Mouse (Mus musculus) cerebellum, adult 11 months (tissue): ENCODE measurements around the gene Urah.

Experiments
- DNase-seq: peaks from one replicate; pipeline ENCODE4 v3.0.0; 2022

Urah gene

DNA sequence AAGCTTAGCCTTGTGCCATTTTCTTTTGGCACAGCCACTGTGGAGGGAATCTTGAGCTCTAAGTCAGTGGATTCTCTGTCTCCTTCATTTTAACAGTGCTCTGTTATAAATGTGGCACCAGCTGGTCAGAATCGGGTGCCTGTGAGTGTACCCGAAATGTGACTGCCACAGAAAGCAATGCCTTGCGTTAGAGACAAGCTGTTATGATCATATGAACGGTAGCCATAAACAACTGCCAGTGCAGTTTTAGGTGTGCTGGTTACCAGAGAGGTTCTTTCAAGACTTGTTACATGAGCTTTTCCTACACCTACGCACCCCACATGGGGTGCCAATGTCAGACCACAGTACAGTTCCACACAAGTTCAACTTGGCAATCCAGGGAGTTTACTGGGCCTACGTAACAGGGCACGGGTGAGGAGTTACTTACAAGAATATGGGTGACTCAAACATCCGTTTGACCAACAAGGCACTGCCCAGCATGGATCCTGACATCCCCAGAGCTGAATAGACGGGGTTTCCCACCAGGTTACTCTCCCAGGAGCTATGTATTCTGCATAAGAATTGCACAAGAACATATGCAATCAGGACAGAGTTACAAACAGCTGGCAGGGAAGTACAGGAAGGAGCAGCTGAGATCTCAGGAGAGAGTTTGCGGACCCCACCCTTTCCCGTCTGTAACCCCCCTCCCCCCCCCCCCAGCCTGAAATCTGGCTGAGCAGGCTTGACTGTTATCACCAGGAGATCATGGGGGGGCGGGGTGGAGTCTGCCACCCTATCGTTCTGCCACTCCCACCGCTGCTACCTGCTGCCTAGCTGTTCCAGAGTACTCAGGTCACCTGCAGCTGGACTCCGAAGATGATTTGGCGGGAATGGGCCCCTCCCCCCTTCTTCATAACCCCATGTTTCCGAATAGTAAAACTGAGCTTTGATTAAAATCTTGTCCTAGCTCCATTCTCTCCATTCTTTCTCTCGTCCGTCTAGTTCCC lies 6.2 kb downstream of the Urah start:
- no peak for DNase-seq

DNA sequence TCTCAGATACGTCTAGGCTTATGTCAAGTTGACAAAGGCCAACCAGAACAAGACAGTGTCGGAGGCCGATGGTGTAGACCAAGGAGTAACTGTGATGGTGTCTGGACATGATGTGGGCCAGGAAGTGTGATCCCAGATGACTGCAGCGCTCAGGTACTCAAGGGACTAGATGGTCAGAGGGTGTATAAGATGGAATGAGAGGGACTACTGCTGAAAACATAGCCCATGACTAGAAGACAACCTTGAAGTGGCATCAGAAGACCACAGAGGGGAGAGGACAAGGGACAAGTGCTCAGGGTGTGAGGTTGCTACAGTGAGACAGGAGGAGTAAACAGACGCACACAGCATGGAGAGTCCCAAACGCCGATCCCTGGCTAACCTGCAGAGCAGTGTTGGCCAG lies 9.0 kb downstream of the Urah start:
- DNase-seq: no peak

DNA sequence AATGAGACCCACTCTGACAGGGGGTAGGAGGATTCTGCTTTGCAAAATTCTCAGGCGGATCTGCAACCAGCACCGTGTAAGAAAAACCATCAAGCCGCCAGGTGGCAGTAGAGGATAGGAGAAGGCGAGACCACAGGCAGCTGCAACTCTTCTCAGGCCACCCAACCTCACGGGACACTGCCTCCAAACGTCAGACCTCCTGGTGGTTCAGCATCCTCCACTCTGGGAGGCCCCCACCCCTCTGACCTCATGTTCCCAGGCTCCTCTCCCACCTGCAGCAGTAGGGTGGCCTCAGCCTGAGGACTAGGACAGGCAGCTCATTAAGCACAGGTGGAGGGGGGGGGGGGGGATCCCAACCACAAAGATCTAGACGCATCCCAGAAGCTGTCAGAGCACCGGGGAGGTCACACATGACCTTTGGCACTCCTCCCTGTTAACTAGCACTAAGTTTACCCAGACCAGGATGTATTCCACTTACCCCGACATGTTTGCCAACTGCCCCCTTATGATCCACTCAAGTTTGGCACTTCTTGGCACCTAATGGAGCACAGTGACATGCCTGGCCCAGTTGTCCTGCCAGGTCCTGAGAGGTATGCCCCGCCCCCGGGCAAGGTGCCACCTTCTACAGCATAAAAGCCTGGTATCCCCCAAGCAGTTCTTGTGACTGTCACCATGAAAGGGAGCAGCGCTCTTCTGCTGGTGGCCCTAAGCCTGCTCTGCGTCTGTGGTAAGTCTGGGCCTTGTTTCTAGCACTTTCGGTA lies 10.3 kb downstream of the Urah start, which contains the start of gene Scgb1c1:
TSS of gene Scgb1c1 (plus strand) at position 643 of the 761 bp plus-strand sequence.
- peak; percentile 83 for DNase-seq

DNA sequence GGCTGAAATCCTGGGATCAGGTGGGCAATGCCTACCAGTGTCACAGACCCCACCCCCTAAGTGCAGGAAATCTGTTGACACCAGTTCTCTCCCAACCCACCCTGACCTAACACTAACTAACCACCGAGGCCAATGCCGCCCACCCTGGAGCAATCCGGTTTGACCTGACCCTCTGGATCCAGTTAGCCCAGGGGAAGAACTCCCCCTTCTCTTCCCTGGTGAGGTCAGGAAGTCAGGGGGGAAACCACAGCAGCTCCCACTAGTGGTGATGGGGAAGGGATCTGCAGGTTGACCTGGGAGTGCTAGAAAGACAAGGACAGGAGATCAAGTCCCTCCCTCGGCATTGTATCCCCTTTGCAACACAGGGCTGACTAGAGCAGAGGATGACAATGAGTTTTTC lies 10.9 kb downstream of the Urah start:
- no peak for DNase-seq

DNA sequence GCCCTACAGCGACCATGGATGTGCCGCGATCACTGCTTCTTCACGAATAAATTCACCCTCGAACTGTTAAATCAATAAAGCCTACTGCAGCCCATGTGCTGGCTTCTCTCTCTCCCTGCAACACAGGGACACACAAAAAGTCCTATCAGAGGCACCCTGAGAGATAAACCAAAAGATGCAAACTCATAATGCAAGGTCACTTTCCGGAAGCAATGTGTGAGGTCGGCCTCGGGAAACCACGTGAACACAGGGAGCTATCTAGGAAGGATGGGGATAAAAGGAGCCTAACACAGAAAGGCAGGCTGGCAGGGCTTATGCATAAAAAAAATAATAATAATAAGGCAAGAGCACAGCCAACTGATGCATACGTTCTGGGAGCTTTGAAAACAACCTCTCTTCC lies 11.9 kb downstream of the Urah start:
- DNase-seq: no peak

DNA sequence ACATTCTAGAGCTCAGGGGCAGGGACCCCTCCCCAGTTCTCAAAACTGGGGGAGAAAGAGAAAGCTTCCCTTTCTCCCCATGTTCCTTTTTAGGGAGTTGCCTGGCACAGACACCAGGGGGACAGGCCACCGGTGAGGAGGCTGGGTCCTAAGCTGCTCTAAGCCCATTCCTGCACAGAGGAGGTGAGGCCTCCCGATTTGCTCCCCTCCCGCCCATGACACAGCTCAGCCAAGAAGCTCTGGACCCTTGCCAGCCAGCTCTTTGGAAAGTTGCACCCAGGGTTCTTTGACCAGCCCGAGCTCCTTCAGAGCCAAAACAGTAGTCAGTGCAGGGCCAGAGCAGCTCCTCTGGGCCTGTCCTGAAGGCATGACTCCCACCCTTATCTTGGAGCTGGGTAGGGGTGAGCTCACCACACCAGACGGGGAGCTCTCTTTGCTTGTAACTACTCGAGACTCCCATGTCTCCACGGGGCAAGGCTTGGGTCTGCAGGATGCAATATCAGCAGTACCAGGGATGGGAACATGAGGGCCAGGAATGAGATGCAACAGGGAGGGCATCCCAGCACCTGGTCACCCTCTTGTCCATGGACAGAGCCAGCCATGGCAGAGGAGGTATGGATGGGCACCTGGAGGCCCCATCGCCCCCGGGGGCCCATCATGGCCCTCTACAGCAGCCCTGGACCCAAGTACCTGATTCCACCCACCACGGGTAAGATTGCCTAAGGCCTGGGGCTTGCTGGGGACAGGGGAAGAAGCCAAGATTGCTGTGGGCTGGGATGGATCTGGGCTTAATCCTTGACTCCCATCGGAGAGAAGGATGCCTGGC lies 13.2 kb downstream of the Urah start, which contains the start of gene Odf3:
TSS of gene Odf3 (plus strand) at position 51 of the 826 bp plus-strand sequence.
- no peak for DNase-seq

DNA sequence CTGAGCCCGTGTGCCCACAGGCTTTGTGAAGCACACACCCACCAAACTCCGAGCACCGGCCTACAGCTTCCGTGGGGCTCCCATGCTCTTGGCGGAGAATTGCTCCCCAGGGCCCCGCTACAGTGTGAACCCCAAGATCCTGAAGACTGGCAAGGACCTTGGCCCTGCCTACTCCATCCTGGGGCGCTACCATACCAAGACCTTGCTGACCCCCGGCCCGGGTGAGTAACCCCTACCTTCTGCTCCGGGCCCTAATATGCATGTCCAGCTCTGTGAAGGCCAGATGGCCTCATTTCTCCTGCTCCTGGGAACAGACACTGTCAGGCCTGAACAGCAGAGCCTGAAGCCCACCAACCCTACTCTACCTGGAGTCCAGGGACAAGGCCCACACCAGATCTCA lies 13.8 kb downstream of the Urah start:
- DNase-seq: no peak

DNA sequence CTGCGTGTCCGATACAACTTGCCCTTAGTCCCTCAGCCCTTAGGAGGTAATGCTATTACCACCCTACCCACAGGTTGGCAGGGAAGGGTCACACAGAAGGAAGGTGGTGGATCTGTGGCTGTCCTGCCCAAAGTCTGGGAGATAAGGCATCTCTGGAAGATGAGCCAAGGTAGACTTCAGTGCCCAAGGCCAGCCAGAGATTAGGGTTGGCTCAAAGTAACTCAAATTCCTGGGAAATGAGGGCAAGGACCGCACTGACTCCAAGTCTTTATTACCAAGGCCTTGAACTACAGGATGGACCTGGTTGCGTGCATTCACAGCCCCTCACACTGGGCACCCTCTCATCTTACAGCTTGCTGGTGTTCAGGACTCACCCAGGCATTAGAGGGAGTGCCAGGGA lies 17.1 kb downstream of the Urah start:
- no peak for DNase-seq

DNA sequence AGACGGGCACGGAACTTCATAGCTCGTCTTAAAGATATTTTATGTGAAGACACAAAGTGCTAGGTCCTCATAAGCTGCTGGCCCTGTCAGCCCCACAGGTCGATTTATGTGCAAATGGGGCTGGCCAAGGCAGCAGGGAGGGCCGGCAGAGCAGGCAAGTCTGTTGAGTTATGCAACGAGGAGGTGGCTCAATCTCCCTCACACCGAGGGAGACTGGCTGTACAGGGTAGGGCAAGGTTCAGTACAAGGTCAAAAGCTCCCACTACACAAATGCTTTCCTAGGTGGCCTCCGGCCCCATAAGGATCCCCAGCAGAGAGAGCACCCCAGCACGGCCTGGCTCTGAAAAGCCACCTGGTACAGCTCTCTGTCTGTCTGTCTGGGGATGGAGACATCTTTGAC lies 18.6 kb downstream of the Urah start:
- DNase-seq: no peak

DNA sequence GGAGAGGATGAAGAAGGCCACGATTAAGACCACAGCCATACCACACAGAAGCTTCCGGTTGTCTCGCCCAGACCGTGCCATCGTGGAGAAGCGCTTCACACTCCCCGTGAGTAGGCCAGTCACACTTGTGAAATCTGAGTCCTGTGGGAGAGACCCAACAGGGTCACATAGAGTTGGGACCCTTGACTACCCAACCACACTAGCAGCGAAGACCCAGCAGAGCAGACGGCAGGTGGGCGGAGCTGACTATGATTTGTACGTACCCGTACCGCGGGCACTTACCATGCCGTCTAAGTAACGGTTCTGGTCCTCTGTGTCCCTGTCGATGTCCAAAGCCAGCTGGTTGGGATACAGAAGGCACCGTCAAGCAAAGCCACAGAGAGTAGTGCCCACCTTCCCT lies 19.7 kb downstream of the Urah start:
- no peak for DNase-seq

DNA sequence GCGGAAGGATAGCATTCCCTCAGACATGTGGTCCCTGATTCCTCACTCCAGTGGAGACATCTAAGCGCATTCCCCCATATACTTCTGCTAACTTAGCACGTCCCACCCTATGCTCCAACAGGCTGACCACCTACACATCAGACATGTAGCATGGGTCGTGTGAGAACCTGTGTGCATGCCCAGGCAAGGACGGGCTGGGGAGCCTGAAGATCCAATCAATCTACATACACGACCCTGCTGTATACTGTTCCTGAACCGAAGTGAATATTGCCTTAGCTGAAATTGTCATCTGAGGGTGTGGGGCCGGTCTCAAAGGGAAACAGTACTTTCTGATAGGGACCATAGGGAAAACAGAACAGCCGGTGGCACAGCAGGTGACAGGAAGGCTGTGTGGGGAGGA lies 20.4 kb downstream of the Urah start:
- no peak for DNase-seq

DNA sequence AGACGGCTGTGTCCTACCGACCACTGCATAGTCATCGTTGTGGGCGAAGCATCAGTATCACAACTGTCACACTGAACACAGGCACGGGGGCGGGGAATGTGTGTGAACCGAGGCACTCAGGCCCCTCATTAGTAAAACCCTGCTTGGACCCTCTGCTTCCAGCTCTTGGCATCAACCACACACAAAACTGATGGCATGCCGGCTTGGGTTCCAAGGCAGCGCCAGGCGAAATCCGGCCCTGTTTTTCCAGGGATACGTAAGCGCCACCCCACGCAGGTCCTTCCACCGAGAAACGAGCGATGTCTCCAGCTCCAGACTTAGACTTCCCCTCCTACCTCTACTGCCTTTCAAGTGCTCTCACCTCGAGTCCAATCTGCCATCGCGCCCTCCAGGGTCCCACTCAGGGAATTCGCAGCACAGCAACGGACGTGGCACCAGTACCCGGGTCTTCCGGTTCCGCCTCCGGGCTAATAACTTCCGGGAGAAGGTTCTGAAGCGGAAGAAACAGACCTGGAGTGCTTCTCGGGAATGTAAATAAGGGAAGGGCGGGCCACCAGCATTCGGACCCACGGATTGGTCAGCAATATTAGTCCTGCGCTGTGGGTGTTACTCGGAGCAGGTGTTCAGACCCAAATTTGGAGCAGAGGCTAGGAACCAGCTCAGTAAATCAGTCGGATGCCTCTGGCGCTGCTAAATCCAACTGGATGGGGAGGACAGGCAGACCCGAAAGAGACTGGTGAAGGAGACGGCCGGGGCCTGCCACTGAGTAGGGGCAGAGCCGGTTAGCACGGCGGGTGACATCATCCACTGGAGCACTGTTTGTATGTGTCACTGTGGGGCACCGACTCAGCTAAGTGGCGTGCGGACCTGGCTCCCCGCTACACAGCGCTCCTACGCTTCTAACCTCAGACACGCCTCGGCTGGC lies 21.3 kb downstream of the Urah start, which contains the start of gene Gm45785:
TSS of gene Gm45785 (minus strand) at position 472 of the 925 bp plus-strand sequence.
- peak; percentile 76 for DNase-seq

DNA sequence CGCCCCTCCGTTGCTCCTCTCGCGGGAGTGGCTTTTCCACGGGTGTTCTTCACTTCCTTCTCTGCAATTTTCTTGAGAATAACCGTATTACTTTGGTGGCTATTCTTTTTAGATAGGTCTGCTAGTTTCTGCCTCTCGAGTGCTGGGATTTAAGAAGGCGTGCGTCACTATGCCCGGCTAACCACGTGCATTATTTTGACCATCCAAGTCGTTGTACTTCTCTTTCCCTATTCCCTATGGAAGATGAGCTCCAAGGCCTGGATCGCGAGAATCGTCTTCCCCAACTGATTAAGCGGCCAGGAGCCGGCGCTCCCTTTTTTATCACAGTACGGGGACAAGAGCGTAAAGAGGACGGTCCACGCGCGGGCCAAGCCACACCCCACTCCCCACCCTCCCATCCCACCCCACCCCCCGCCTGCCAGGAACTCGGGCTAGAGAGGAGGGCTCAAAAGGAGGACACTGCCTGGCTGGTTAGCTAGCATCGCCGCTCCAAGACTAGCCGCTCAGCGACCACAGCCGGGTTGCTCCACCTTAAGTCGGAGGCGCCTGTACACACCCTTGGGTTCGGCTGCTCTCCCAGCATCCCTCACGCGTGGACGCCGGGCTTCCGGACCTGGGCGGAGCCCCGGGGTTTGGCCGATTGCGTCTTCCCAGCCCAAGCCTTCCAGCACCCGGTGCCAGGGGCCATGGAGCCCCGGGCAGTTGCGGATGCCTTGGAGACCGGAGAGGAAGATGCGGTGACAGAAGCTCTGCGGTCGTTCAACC lies 22.1 kb downstream of the Urah start, which contains the start of gene Ric8a:
TSS of gene Ric8a (plus strand) at position 173 of the 765 bp plus-strand sequence.
- DNase-seq: peak; percentile 81

DNA sequence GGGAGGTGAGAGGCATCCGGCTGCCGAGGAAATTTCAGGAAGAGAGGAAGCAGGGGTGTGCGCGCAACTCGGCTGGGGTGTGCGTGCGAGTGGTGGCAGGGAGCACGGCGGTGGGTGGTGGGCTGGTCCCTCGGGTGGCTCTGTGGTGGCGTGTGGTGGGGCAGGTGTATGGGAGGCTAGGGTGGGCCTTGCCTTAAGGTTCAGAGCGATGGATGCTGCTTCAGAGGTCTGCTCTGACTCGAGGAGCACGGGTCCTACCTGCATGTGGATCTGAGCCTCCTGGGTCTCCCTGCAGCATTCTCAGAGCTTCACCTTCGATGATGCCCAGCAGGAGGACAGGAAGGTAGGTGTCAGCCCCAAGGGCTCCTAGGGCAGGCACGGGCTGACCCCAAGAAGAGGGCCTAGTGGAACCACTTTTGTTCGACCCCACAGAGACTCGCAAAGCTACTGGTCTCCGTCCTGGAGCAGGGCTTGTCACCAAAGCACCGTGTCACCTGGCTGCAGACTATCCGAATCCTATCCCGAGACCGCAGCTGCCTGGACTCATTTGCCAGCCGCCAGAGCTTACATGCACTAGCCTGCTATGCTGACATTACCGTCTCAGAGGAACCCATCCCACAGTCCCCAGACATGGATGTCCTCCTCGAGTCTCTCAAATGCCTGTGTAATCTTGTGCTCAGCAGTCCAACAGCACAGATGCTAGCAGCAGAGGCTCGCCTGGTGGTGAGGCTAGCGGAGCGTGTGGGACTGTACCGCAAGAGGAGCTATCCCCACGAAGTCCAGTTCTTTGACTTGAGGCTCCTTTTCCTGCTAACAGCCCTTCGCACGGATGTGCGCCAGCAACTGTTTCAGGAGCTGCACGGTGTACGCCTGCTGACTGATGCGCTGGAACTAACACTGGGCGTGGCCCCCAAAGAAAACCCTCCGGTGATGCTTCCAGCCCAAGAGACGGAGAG lies 23.0 kb downstream of the Urah start, which contains the start of gene Bet1l:
TSS of gene Bet1l (minus strand) at position 28 of the 956 bp plus-strand sequence.
- DNase-seq: no peak

DNA sequence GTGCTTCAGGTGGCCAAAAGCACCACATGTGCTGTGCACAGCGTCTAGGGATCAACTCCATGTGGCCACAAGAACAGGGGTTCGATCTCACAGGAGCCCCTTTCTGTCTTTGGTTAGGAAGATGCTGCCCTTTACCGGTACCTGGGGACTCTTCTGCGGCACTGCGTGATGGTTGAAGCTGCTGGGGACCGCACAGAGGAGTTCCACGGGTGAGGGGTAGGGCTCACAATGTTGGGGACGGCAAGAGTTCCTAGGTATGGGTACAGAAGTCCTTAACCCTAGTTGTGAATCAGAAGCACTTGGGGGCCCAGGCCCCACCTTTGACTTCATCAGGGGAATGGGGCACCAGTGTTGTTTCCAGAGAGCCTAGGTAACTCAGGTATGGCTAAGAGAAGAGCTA lies 23.9 kb downstream of the Urah start:
- no peak for DNase-seq

DNA sequence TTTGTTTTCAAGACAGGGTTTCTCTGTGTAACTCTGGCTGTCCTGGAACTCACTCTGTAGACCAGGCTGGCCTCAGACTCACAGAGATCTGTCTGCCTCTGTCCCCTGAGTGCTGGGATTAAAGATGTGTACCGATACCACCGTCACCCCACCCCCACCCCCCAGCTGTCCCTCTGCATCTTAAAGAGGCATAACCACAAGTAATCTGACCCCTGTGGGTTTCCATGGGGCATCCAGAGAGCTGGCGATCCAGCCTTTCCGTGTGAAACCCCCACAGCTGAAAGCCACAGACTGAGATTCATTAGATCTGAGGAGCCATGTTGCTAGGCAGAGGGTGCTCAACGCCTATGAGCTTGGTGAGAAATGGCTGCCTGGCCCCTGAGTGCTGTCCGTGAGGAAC lies 25.2 kb downstream of the Urah start:
- DNase-seq: no peak

DNA sequence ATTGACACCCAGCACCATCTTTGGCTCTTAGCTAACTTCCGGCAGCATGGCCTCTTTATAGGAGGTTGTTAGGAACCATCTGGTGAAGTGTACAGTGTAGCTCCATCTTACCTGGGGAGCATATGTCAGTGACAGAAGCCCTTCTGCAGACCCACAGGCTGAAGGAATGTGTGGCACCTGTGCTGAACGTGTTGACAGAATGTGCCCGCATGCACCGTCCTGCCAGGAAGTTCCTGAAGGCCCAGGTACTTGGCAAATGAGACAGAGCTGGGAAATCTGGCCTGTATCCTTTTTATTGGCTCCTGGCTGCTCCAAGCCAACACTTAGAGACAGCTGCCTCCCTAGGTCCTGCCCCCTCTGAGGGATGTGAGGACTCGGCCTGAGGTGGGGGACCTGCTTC lies 25.9 kb downstream of the Urah start:
- no peak for DNase-seq

DNA sequence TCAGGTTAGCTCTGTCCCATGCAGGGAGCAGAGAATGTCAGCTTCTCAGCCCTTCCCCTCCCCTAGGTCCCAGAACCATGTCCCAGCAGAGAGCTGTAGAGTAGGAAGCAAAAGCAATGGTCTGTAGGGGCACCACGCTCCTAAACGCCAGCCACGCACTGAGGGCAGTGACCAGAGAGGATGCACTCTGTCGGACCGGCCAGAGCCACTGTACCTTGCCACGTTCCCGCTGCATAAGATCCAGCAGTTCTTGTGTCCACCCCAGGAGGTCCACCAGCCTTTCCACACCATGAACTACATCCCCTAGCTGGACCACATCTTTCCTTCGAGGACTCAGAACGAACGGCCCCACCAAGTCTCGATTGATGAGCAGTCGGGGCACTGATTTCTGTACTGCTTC lies 29.9 kb downstream of the Urah start:
- DNase-seq: no peak

DNA sequence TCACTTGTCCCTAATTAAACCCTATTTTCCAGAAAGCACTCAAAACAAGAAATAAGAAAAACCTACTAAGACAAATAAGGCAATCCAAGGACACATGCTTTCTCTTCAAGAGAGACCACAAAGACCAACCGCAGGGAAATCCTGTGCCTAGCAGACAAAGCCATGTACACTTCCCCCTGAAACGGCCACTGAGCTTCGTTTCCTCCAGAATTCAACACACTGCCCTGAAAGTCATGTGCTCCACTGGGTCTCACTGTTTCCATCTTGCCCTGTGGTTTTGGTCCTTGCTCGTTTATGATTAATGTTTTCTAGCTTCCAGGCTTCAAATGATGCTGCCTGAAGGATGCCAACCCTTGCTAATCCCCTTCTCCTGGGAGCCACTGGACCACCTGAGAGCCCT lies 39.4 kb downstream of the Urah start:
- no peak for DNase-seq
